Mouse (Mus musculus) heart, embryonic 13.5 days (tissue): Measurements from ENCODE around the gene Stbd1. TPM values are rescaled to one million over a fixed set of nuclear protein-coding genes. Genes with fewer than 3 reads are reported as not detected.

Experiments
- ATAC-seq: fragments of 200-750 bp; cut with Nextera tagmentation; 2 replicates; pipeline ENCODE4 v1.8.0; 2017; ENCODE audit warnings: moderate TSS enrichment; ENCODE audit not compliant: insufficient number of reproducible peaks, low FRiP score, low TSS enrichment; ENCODE audit errors: extremely low read depth
- H3K27ac ChIP-seq: fragments of 300-500 bp; sonication (generic); replicated peaks from 2 replicates; pipeline ENCODE4 v1.5.1; 2015; ENCODE audit warnings: moderate library complexity, mild to moderate bottlenecking, inconsistent platforms
- H3K27me3 ChIP-seq: fragments of 300-500 bp; sonication (generic); replicated peaks from 2 replicates; pipeline ENCODE4 v1.6.1; 2015; ENCODE audit warnings: mild to moderate bottlenecking, inconsistent platforms
- H3K36me3 ChIP-seq: fragments of 300-500 bp; sonication (generic); 2 replicates; pipeline ENCODE4 v1.6.1; 2015; ENCODE audit warnings: mild to moderate bottlenecking, inconsistent platforms
- H3K4me1 ChIP-seq: fragments of 300-500 bp; sonication (generic); 2 replicates; pipeline ENCODE4 v1.6.1; 2015; ENCODE audit warnings: inconsistent platforms
- H3K4me2 ChIP-seq: fragments of 300-500 bp; sonication (generic); 2 replicates; pipeline ENCODE4 v1.6.1; 2015; ENCODE audit warnings: inconsistent platforms, mild to moderate bottlenecking, moderate library complexity
- H3K4me3 ChIP-seq: fragments of 300-500 bp; sonication (generic); 2 replicates; pipeline ENCODE4 v1.5.1; 2015; ENCODE audit warnings: moderate library complexity, mild to moderate bottlenecking, inconsistent platforms
- H3K9ac ChIP-seq: fragments of 300-500 bp; sonication (generic); 2 replicates; pipeline ENCODE4 v1.6.1; 2015; ENCODE audit warnings: inconsistent platforms, mild to moderate bottlenecking, moderate library complexity
- H3K9me3 ChIP-seq: fragments of 300-500 bp; sonication (generic); 2 replicates; pipeline ENCODE4 v1.6.1; 2016; ENCODE audit warnings: inconsistent platforms
- WGBS: fragments of 180-500 bp; shearing (Covaris S2); methylation state at CpG from one replicate; pipeline ENCODE4 v1.1.7; 2015; ENCODE audit warnings: mixed read lengths; 5-methylcytosine and 5-hydroxymethylcytosine counted together
- polyA plus RNA-seq: library from polyadenylated mRNA; unstranded; fragments of >200 nt; fragmentation: Nextera tagmentation; extraction: Ambion mirVana; gene quantifications from 2 replicates; pipeline ENCODE4 v1.2.1, GENCODE M21; 2015

The Stbd1 gene
- 77.8 and 83.8 TPM in 2 replicates for polyA plus RNA-seq

DNA sequence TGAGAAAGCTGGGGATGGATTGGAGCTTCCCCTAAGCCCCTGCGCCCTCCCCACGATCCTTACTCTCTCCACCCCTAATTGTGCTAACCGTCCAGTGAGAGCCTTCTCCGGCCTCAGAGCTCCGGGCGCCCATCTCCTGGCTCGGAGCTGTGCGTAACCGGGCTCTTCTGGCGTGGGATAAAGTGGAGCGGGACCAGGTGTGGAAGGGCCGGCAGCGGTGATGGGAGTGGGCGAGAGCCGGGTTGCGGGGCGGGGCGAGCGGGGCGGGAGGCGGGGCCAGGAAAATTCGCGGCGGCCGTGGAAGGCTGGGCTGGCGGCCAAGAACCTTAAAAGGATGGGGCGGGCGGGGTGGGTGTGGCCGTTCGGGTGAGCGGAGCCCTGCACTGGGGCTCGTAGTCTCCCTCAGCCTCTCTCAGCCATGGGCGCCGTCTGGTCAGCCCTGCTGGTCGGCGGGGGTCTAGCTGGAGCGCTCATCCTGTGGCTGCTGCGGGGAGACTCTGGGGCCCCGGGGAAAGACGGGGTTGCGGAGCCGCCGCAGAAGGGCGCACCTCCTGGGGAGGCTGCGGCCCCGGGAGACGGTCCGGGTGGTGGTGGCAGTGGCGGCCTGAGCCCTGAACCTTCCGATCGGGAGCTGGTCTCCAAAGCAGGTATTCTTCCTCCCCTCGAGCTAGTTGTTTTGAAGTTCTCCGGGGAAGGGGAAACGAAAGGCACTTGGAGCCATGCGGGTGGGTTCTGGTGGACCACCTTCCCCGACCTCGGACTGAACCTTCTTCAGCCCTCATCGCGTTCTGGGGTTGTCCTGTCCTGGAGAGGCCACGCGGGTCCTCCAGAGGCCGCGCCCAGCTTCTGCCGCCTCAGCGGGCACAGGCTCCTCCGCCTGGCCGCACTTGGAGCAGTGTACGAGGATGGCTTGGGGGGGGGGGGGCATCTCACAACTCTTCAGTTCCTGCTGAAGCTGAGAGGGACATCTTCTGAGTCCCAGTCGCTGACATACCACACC lies at the start of gene Stbd1:
Gene Stbd1 (plus strand): TSS at position 351 of the 1,000 bp plus-strand sequence.
- H3K36me3 ChIP-seq, result peaks cover 19% of the 10 kb centered on the region
- H3K27ac ChIP-seq, result peak within 1 kb of the TSS; percentile 88
- WGBS, result under 1% methylated on average over 65 of the region's 69 CpGs
- peak within 1 kb of the TSS; percentile 94 for H3K9ac ChIP-seq
- peak within 1 kb of the TSS; percentile 79 for H3K4me2 ChIP-seq
- H3K27me3 ChIP-seq, result peaks cover 13% of the 10 kb centered on the region; the same call in 1 of the 2 replicates
- H3K4me1 ChIP-seq, result peaks cover 22% of the 10 kb centered on the region
- H3K9me3 ChIP-seq, result no peaks in the 10 kb centered on the region
- H3K4me3 ChIP-seq, result peak within 1 kb of the TSS; percentile 82
- peak; percentile 80 for ATAC-seq

- Histone ChIP-seq H3K27ac (no peak overlapping the region), H3K9me3 (0 out of 2 replicates have a peak, but pooled peaks cover 7% of the 10 kb centered on the region), H3K4me3 (no peak overlapping the region), H3K4me1 (no peaks in the 10 kb centered on the region), H3K9ac (no peak overlapping the region), H3K27me3 (no peaks in the 10 kb centered on the region), H3K4me2 (no peak overlapping the region), H3K36me3 (no peaks in the 10 kb centered on the region)
- no peak for ATAC-seq
- WGBS, result 66% methylated on average over 3 of the region's 3 CpGs
These were observed 48.9 kb upstream of the Stbd1 start for GRCm38 (mm10) chr5:92553939-92554338.

GRCm38 (mm10) chr5:92554443-92554842 lies 48.4 kb upstream of the Stbd1 start:
- ATAC-seq, result no peak
- Histone ChIP-seq H3K4me3 (no peak overlapping the region), H3K27me3 (no peaks in the 10 kb centered on the region), H3K27ac (no peak overlapping the region), H3K9me3 (0 out of 2 replicates have a peak, but pooled peaks cover 7% of the 10 kb centered on the region), H3K36me3 (no peaks in the 10 kb centered on the region), H3K4me2 (no peak overlapping the region), H3K9ac (no peak overlapping the region), H3K4me1 (no peaks in the 10 kb centered on the region)
- 71% methylated on average over 4 of the region's 4 CpGs for WGBS

DNA sequence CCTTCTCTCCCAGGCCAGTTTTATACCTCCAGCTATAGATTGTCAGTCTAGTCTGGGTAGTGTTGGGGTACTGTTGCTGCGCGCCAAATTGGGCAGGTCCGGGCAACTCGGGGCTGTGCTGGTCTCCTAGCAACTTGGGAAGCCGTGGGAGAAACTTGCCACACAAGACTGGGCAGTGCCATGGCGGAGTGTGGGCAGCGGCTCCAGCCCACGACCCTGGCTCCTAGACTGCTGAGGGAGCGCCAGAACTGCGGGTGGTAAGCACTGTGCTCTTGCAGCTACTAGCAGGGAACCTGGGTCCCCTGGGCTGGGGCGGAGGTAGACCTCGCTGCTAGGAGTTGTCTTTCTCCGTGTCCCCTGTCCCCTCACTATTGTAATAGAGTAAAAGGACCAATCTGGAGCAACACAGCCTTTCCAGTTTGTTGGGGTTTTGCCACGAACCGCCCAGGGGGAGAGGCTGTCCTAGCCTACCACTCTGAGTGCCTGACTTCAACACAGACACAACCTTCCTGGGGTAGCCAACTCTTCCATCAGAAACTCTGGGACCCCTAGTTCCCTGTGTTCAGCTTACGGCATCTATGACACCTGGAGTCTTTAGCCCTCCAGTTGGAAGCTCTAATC lies 47.8 kb upstream of the Stbd1 start, which contains the start of gene Fam47e:
Gene Fam47e (plus strand): TSS at position 179 of the 621 bp plus-strand sequence.
- no peaks in the 10 kb centered on the region for H3K36me3 ChIP-seq
- 0 out of 2 replicates have a peak, but pooled peaks cover 7% of the 10 kb centered on the region for H3K9me3 ChIP-seq
- no peaks in the 10 kb centered on the region for H3K27me3 ChIP-seq
- peaks cover 2% of the 10 kb centered on the region for H3K4me1 ChIP-seq
- H3K27ac ChIP-seq, result no peak within 1 kb of the TSS
- no peak within 1 kb of the TSS for H3K4me2 ChIP-seq
- no peak within 1 kb of the TSS for H3K4me3 ChIP-seq
- H3K9ac ChIP-seq, result no peak within 1 kb of the TSS
- WGBS, result 68% methylated on average over 16 of the region's 16 CpGs
- ATAC-seq, result no peak

GRCm38 (mm10) chr5:92555905-92556304 lies 46.9 kb upstream of the Stbd1 start:
- H3K4me2 ChIP-seq, result no peak overlapping the region
- H3K4me1 ChIP-seq, result peaks cover 10% of the 10 kb centered on the region
- no peaks in the 10 kb centered on the region for H3K27me3 ChIP-seq
- H3K27ac ChIP-seq, result no peak overlapping the region
- H3K9me3 ChIP-seq, result 0 out of 2 replicates have a peak, but pooled peaks cover 7% of the 10 kb centered on the region
- WGBS, result 93% methylated on average over 1 of the region's 1 CpGs
- H3K36me3 ChIP-seq, result no peaks in the 10 kb centered on the region
- no peak overlapping the region for H3K9ac ChIP-seq
- ATAC-seq, result no peak
- H3K4me3 ChIP-seq, result no peak overlapping the region

DNA sequence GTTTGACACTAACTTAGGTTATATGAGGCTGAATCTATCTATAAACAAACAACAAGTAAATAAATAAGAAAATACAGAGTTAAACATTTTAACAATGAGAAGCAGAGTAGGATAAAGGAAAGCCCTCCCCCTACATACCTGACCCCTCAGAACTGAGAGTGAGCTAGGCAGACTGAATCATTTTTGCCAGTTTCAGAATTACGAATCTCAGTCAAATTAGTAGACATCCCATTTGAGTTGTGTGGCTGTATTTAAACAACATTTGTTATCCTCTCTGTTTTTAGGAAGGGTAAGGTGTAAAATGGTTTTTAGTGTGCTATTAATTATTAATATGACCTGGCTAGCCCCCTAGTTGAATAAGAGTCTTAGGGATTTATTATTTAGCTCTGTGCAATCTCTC lies 45.3 kb upstream of the Stbd1 start:
- Histone ChIP-seq H3K27me3 (no peaks in the 10 kb centered on the region), H3K36me3 (no peaks in the 10 kb centered on the region), H3K9ac (no peak overlapping the region), H3K27ac (no peak overlapping the region), H3K4me3 (no peak overlapping the region), H3K4me2 (no peak overlapping the region), H3K4me1 (peaks cover 10% of the 10 kb centered on the region), H3K9me3 (0 out of 2 replicates have a peak, but pooled peaks cover 7% of the 10 kb centered on the region)
- ATAC-seq, result no peak
- WGBS, result 80% methylated on average over 1 of the region's 1 CpGs

DNA sequence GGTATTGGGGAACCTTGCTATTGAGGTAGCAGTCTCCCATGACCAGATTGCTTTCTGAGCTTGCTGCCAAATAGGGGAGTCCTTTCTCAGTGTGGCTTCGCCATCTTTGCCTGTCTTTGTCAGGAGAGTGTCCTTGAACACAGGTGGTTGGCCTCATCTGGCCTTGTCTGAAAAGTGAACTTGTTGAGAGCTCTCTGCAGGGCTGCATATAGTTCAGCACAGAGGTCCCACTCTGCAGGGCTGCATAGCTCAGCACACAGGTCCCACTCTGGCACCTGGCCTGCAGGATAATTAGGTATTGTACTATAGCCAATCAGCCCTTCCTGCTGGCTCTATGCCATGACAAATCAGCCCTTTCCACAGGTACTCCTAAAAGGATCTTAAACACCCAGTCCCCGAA lies 42.6 kb upstream of the Stbd1 start:
- Histone ChIP-seq H3K27me3 (no peaks in the 10 kb centered on the region), H3K4me2 (no peak overlapping the region), H3K27ac (no peak overlapping the region), H3K4me1 (peaks cover 10% of the 10 kb centered on the region), H3K9ac (no peak overlapping the region), H3K9me3 (no peaks in the 10 kb centered on the region), H3K4me3 (no peak overlapping the region), H3K36me3 (no peaks in the 10 kb centered on the region)
- 60% methylated on average over 2 of the region's 2 CpGs for WGBS
- ATAC-seq, result no peak

DNA sequence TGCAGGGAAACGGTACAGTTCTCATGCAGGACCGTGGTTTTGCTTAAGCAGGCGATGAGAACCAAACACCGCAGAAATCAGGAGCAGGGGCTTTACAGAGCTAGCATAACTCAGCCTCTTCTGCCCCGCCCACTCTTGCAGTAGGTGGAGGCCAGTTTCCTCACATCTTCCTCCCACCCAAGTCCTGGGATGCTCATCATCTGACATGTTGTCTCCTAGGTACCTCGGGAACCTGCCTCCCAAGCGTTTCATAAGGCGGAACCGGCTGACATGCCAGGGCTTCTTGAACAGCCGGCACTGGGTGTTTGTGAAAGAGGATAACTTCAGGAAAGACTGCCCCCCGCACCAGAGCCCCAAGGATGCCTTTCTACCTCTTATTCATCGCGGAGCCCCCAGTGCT lies 40.8 kb upstream of the Stbd1 start:
- Histone ChIP-seq H3K9me3 (no peaks in the 10 kb centered on the region), H3K27ac (no peak overlapping the region), H3K36me3 (no peaks in the 10 kb centered on the region), H3K4me3 (no peak overlapping the region), H3K4me1 (peaks cover 10% of the 10 kb centered on the region), H3K27me3 (no peaks in the 10 kb centered on the region), H3K4me2 (no peak overlapping the region), H3K9ac (no peak overlapping the region)
- no peak for ATAC-seq
- 77% methylated on average over 13 of the region's 13 CpGs for WGBS

DNA sequence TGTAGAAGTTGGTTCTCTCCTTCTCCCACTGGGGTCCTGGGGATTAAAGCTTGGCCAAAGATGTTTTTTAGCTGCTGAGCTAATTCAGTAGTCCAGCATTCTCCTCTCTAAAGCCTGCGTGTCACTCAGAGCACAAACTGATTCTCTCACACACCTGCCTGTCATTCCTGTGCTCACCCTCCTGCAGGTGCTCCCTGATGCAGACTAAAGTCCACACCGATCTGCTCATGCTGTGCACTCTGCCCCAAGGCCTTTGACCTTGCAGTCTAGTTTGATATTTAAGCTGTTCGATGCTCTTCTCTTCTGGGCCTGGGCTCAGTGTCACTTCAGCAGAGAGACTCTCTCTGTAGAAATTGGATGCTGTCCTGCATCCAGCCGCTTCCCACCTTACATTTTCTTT lies 31.6 kb upstream of the Stbd1 start:
- H3K9me3 ChIP-seq, result no peaks in the 10 kb centered on the region
- ATAC-seq, result no peak
- no peaks in the 10 kb centered on the region for H3K27me3 ChIP-seq
- no peak overlapping the region for H3K27ac ChIP-seq
- 80% methylated on average over 4 of the region's 4 CpGs for WGBS
- H3K4me3 ChIP-seq, result no peak overlapping the region
- no peak overlapping the region for H3K4me2 ChIP-seq
- H3K36me3 ChIP-seq, result no peaks in the 10 kb centered on the region
- H3K4me1 ChIP-seq, result no peaks in the 10 kb centered on the region
- no peak overlapping the region for H3K9ac ChIP-seq

- WGBS, result 79% methylated on average over 14 of the region's 14 CpGs
- no peaks in the 10 kb centered on the region for H3K9me3 ChIP-seq
- ATAC-seq, result no peak
These were observed 23.3 kb upstream of the Stbd1 start for GRCm38 (mm10) chr5:92579559-92579958.

DNA sequence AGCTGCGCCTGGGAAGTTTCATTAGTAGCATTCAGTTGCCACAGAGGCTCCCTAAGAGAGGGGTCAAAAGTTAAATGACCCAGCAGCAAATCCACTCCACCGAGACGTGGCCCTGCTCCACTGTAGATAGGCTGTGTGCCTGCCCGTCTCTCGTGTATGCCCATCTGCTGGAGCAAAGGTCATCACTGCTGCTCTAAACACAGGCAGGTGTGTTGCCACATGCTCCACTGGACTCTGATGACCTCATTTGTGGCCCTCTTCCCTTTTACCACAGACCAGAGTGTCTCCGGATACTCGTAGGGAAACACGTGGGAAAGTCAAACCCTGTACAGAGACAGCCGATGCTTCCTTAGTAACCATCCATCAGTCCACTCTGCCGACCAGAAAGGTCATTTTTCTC lies 16.9 kb upstream of the Stbd1 start:
- no peak for ATAC-seq
- WGBS, result 48% methylated on average over 10 of the region's 10 CpGs
- no peak overlapping the region for H3K9ac ChIP-seq
- H3K4me2 ChIP-seq, result no peak overlapping the region
- H3K4me1 ChIP-seq, result peaks cover 6% of the 10 kb centered on the region; the same call in 1 of the 2 replicates
- no peaks in the 10 kb centered on the region for H3K27me3 ChIP-seq
- H3K36me3 ChIP-seq, result no peaks in the 10 kb centered on the region
- no peaks in the 10 kb centered on the region for H3K9me3 ChIP-seq
- no peak overlapping the region for H3K4me3 ChIP-seq
- no peak overlapping the region for H3K27ac ChIP-seq

More at GRCm38 (mm10) chr5:92579559-92579958, 23.3 kb upstream of the Stbd1 start:
- peaks cover 4% of the 10 kb centered on the region; the same call in 1 of the 2 replicates for H3K4me1 ChIP-seq
- H3K9ac ChIP-seq, result no peak overlapping the region
- no peaks in the 10 kb centered on the region for H3K36me3 ChIP-seq
- H3K4me3 ChIP-seq, result no peak overlapping the region
- H3K4me2 ChIP-seq, result no peak overlapping the region
- no peak overlapping the region for H3K27ac ChIP-seq
- peaks cover 5% of the 10 kb centered on the region for H3K27me3 ChIP-seq
